Mouse (Mus musculus): ENCODE measurements around the gene Vipr1.

Gene Vipr1

DNA sequence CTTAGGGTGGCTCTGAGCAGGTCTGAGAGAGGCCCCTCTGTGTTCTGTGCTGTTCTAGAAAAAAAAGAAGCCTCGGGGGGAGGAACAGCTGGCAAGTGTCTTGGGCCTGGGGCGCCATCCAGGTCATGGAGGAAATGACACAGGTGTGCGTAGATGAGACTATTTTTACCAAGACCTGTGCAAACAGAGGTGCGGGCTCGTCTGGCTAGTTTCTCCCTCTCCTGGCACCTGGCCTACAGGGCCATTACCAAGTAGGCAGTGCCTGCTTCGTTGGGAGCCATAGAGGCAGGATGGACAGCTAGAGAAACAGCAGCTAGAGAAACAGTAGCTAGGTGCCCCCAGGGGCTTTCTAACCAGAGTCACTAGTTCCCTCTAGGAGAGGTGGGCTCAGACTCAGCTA, 9.2 kb upstream of the Vipr1 start:
- no peak for DNase-seq (ENCODE audit: low spot score in 2 of 2)

DNA sequence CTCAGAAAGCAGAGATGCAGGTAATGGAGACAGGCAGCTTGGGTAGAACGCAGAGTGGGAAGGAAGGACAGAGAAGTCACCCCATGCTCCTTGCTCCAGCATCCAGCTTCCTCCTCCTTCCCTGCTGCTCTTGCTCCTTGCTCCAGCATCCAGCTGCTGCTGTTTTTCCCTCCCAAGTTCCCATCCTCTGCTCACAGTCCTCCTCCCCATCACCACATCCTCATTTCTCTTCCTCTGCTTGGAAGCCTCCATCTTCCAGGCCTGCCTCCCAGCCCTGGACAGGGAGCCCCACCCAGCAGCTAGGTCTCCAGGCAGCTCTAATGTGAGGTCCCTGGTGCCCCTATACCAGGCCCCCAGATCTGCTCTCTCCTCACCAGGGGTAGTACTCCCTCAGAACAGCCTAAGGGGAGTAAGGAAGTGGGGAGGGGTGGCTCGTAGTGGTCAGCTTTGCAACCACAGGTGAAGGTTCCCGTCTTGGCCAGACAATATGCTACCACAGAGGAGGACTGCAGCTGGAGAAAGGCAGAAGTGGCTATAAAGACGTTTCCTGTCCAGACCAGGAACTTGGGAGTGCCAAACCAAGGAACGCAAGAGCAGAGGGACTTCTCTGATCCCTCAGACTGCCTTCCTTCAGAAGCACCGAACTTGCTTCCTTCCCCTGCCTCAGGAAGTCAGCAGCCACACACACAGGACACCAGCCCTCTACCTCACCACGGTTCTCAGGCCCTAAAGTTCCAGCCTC, 6.5 kb upstream of the Vipr1 start:
- DNase-seq (ENCODE audit: low spot score in 2 of 2), result no peak

DNA sequence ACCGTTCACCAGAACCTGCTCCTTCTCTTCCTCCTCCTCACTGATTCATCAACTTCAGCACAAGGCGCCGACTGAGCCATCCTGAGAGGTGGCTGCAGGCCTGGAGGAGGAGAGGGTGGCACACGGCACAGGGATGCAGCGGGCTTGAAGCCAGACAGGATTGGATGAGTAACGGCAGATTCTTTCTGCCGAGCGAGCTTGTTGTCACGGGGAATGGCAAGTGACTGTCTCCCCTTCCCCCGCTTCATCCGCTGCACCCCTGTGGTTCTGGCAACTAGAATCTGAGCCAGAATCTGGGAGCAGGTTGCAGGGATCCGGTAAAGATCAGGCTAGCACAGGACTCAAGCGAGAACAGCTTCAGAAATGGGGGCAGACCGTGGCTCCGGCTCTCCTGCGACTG, 2.7 kb upstream of the Vipr1 start:
- DNase-seq (ENCODE audit: low spot score in 2 of 2), result peak; percentile 87 to 89

DNA sequence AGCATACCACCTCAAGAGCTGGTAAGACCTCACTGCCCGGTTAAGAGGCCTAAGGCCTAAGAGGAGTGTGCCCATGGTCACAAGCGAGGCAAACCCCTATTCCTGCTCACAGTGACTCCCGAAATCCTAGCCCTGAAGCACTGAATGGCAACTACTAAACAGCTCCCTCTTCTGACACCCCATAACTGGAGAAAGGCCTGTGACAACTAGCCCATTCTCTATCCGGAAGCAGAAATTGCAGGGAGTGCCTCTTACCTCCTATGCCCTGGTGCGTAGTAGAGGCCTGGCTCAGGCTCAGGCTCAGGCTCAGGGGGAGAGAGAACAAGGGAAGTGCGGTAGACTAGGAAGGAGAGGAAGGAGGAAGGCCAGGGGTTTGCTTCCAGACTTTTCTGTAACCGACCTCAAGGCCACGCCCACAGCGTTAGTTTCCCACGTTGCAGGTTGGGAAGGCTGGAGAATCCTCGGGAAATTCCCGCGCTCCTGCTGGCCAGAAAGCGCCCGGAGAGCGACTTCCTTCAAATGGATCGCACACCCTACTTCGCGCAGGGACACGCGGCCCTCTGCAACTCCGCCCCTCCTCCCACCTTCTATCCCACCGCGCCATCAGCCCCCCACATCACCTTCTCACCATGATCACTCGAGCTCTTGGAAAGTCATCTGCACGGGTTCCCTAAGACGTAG, 1.1 kb upstream of the Vipr1 start:
- peak; percentile 41 to 49 for DNase-seq (ENCODE audit: low spot score in 2 of 2)

DNA sequence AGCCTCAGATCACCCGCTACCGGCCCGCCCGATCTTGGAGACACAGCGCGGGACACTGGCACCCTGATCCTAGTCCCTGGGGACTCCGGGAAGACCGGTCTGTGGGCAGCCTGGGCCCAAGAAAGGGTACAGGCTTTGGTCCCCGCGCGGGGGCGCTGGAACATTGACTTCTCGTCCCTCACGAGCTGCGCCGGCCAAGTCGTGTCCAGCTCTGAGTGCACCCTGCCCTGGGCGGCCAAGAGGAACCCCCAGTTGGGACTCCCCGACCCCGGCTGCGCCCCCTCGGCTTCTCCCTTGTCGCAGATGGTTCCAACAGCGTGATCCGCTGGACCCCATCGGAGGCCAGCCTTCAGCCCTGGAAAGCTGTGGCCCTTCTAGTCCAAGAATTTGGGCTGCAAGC, 515 bp upstream of the Vipr1 start, which contains the start of gene Lyzl4:
Gene Lyzl4 (minus strand): TSS at position 96 of the 400 bp plus-strand sequence.
- DNase-seq (ENCODE audit: low spot score in 2 of 2), result peak; percentile 75 to 77

DNA sequence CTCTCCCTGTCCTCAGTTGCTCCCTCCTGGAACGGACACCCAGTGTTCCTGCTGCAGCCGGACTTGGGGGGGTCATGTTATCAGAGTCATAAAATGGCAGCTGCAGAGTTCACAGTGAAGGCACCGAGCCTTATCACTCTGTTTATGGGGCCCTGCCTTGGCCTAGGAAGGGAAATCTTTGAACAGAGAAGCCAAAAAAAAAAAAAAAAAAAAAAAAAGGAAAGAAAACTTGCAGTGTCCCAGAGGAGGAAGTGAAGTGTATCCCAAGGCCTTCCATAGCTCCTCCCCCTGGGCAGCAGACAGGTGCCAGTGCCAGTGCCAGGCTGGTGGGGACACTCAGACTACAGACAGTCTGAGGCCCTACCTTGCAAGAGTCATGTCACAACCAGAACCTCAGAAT, 2.3 kb downstream of the Vipr1 start:
- DNase-seq (ENCODE audit: low spot score in 2 of 2), result no peak

DNA sequence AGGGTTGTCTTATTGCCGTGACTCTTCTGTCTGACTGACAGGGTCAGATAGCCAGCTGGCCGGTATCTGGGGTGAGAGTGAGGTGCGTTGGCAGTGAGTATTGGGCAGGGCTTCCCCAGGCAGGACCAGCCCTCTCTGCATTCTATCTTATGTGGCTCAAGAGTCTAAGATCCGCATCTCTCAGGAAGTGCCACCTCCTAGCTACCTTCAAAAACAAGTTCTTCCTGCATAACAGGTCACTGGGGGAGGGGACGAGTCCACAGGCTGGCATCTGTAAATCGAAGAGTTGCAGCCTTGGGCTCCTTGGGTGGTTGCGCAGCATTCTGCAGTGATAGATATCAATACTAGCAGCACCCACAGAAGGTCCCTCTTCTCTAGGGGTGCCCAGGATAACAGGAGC, 4.5 kb downstream of the Vipr1 start:
- no peak for DNase-seq (ENCODE audit: low spot score in 2 of 2)

DNA sequence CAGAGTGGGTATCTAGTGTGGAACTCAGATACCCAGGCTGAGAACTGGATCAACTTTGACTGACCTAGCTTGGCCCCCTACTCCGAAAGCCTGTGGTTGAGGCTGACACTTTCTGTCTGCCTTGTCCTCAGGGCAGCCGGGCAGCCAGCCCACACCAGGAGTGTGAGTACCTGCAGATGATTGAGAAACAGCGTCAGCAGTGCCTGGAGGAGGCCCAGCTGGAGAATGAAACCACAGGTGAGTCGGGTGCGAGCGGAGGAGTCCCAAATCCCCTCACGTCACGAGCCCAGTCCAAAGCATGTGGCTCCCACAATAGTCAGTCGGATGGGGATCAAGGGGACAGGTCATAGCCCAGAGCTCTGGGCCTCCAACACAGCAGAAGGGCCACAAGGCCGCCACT, 11.2 kb downstream of the Vipr1 start:
- no peak for DNase-seq (ENCODE audit: low spot score in 2 of 2)

DNA sequence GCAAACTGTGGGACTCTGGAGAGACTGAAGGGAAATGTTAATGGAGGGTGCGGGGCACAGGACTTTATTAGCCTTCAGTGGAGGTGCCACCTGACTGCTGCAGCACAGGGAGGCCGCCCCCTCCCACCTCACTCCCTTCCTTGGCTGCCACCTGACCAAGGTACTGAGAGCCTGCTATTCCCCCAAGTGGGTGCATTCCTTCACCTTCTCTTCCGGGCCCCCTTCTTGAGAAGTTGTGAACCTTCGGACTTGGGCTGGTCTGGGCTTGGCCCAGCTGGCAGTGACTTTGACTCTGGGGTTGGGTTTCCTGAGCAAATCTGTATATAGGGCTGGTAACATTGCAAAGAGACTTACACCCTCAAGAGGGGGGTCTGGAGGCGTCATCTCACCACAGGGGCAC, 13.8 kb downstream of the Vipr1 start:
- DNase-seq (ENCODE audit: low spot score in 2 of 2), result no peak

DNA sequence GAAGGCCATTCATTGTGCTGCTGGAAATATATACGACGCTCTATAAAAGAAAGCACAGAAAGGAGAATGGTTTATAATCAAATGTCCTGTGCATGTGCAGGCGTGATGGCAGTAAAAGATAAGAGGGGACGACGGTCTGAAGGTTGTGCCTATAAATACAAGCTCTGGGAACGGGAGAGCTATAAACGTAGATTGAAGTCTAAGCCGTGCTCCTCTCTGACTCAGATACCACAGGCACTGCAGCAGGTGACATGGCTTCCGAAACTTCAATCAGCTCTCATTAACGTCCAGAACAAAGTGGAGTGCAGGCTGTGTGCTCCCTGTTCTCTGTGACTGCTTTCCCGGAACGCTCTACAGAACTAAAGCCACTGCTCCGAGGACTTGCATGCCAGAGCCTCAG, 14.6 kb downstream of the Vipr1 start:
- no peak for DNase-seq (ENCODE audit: low spot score in 2 of 2)

DNA sequence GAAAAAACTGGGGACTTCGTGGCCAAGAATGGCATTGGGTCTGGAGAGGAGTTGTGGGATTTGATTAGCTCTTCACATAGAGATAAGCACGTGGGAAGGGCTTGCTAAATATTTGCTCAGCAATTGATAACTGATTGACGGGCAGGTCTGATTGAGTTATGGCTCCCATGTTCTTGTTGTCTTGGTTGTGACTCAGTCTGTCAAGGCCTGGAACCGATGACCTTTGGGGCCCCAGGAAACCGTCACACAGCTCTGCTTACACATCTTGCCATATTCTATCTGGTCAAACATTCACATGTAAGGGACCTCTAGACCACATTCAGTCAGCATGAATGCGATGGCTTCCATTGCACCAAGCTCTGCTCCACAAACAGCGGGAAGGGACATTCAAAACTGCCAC, 15.7 kb downstream of the Vipr1 start:
- DNase-seq (ENCODE audit: low spot score in 2 of 2), result no peak

DNA sequence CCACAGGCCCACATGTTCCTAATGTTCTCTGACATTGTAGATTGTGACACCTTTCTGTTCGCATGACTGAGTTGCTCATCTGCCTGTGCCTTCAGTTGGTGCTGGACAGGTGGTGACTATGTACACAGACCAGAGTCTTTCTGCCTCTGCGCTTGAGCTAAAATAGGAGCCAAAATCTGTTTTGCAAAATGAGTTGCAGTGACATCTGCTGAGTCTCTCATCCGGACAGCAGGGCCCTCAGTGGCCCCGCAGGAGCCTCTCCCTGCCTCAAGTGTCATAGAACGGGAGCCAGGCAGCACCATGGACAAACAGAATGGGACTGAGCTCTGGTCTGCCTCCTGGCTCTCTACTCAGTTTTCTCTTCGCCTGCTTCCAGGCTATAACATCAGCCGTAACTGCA, 17.3 kb downstream of the Vipr1 start:
- no peak for DNase-seq (ENCODE audit: low spot score in 2 of 2)

DNA sequence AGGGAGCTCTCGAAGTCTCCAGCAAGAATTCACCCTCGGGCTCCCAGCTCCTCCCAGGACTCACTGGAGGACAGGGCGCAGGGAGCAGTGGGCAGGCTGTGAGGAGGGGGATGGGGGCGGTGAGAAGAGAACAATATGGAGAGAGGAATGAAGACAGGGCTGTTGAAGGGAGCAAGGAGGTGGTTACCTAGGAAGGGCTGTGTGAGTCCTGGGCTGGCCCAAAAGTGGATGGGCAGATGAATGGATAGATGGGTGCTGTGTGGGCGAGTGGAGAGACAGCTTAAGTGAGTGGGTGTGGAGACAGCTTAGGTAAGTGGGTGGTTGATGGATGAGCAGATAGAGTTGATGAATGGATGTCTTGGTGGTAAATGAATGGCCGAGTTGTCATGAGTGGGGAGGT, 21.0 kb downstream of the Vipr1 start:
- DNase-seq (ENCODE audit: low spot score in 2 of 2), result peak; percentile 36 to 43

DNA sequence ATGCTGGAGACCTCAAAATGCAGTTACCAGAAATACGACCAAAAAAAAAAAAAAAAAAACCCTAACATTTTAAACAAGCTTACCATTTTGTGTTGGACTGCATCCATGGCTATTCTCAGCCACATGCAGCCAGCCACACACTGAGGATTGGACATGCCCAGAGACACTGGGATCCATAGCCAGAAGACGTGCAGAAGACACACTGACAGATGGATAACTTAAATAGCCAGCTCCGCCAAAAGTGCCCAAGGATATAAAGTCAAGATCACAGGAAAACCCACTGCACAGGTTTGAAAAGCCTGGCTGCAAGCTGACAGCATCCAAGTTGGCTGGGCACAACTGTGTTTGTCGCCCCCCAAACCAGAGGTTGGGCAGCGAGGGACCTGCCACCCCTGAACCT, 21.6 kb downstream of the Vipr1 start:
- peak; percentile 45 to 49 for DNase-seq (ENCODE audit: low spot score in 2 of 2)

DNA sequence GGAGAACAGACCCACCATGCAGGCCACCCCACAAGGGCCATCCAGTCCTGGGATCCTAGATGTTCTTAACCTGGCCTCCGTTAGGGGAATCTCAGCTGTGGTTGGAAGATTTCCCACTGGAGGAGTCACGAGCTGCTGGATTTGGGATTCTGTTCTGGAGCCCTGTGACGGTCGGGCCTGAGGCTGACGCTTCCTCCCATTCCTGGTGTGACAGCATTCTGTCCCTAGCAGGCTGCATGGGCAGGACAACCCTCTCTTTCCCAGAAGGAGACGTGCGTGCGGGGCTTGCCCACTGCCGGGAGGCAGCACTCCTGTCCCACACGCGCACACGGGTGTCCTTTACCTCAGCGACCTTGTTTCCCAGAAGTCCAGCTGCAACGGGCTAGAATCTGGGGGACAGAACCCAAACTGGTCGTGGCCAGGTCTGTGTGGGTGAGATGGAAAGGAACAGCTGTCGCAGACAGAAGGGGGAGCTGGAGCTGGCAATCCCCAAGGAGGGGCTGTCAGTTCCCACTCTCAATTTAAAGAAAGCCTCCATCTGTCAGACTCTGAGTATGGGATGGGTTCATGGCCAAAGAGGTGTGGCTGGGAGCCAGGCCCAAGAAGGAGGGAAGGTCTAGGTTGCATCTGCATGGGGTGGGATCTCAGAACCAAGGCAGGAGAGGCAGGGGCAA, 24.6 kb downstream of the Vipr1 start:
- DNase-seq (ENCODE audit: low spot score in 2 of 2), result peak; percentile 52 to 62

DNA sequence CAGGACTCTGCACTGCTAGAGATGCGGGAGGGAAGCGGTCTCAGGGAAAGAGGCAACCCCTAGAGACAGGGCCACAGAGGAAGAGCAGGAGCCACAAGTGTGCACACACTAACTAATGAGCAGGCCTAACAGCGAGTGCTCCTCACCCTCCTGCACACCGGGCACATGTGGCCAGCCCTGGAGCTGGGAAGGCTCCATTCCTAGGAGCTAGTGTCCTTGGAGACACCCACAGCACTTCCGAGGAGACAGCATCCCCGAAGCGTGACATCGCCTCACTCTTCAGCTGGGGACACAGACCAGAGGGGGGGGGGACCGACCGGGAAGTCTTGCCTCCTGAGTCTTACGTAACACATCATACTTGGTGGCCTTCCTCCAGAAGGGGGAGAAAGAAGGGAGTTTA, 25.3 kb downstream of the Vipr1 start:
- peak in 1 of 2 experiments; percentile 46 for DNase-seq (ENCODE audit: low spot score in 2 of 2)

DNA sequence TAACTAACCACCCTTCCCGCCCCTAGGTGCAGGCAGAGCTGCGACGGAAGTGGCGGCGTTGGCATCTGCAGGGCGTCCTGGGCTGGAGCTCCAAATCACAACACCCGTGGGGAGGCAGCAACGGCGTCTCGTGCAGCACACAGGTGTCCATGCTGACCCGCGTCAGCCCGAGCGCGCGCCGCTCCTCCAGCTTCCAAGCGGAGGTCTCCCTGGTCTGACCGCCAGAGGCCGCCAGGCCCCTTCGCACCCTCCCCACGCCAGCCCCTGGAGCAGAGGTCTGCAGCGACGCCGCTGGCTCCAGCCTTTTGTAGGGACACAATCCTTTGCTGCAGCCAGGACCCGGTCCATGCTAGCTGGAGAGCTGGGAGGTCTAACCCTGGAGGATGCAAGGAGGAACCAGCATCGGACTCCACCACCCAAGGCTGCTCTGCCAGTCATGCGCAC, 26.9 kb downstream of the Vipr1 start:
- peak in 1 of 2 experiments; percentile 38 for DNase-seq (ENCODE audit: low spot score in 2 of 2)

DNA sequence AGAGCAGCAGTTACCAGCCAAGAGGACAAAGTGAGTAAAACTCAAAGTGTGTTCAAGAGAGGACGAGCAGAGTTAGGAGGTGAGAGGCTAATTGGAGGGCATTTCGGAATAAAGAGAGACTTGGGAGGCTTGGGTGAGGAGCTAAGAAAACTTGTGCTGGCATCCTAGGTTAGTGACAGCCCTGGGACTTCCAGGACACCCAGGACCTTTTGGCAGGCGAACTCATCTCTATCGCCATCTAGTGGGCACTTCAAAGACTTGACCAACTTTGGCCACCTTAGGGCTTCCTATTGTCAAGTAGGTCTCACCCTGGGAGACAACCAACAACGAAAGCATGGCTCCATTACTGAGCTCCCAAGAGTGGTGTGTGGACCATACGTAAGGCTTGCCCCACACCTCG, 28.8 kb downstream of the Vipr1 start:
- peak; percentile 36 to 38 for DNase-seq (ENCODE audit: low spot score in 2 of 2)

DNA sequence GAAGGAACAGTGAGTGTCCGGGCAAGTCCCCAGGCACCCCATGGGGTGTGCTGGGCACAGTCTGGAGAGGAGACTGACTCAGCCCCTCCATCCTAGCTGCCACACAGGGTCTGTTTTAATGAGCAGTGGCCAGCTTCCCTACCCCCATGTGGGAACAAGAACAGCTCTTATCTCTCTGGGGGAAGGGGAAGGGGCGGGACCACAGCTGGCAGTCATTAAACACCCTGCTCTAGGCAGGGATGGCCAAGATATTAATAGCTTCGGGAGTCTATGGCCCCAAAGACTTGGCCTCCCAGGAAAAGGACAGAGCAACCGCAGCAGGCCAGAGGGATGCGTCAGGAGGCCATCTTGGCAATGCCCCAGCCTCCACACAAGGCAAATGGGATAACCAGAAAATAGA, 29.8 kb downstream of the Vipr1 start:
- no peak for DNase-seq (ENCODE audit: low spot score in 2 of 2)

DNA sequence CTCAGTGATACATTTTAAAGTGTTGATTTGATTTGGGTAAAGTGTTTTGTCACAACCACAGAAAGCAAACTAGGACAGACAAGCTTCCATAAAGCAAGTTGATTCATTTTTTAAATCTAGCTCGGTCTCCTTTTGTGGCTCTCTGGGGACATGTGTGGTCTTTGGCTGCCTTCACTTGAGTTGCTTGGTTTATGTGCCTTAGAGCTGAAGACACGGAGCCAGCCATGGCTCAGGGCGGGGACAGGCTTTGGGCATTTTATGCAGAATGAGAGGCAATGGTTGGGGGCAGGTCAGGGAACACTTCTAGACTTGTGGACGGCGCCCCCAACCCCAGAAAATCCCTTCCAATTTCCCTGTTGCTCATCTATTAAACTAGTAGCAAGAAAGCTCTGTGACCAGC, 31.2 kb downstream of the Vipr1 start:
- no peak for DNase-seq (ENCODE audit: low spot score in 2 of 2)

DNA sequence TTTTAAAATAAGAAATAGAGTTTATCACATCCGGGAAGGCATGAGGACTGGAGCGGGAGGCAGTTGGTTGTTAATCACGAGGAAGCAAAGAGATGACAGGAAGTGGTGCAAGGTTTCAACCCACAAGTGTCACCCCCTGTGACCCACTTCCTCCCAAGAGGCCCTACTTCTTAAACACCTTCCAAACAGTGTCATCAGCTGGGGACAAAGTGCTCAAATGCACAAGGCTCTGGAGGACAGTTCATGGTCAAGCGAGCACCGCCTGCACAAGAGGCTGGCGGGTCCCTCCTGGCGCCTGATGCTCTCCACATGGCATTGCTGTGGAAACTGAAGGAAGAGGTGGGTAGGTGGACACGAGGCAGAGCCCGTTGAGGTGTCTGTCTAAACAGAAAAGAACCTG, 32.5 kb downstream of the Vipr1 start:
- no peak for DNase-seq (ENCODE audit: low spot score in 2 of 2)

DNA sequence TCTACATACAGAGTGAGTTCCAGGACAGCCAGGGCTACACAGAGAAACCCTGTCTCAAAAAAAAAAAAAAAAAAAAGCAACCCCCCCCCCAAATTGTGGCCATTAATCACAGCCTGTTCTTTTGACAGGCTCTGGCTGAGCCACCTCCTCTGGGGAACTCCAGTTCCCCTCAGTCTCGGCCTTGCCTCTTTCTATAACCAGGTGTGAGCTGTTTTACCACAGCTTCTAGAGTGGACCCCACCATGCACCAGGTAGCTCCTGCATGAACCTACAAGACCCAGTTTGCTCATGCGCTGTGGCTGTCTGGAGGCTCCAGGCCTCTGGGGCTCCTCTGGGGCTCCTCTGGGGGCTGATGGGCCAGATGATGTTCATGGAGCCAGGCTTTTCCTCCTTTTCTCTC, 33.0 kb downstream of the Vipr1 start:
- no peak for DNase-seq (ENCODE audit: low spot score in 2 of 2)

DNA sequence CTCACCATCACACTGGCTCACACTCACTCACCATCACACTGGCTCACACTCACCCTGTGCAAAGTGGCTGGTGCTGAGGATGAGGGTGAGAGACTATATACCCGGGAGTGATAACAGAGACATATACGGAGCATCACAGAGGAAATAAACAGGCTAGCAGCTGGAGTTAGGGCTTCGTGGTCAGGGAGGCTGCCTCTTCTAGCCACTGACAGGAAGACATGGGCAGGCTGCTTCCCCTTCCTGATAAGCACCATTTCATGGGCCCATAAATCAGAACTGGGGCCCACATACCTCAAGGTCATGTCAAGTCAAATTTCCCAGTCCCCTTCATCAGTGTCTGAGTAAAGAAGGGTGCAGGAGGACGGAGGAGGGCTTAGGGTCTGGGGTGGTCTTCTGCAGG, 34.6 kb downstream of the Vipr1 start:
- no peak for DNase-seq (ENCODE audit: low spot score in 2 of 2)
